Mouse (Mus musculus) forebrain, postnatal 0 days (tissue): Measurements from ENCODE around the gene Epn1. TPM values are rescaled to one million over a fixed set of nuclear protein-coding genes. Genes with fewer than 3 reads are reported as not detected.

ENCODE experiments used
- ATAC-seq: fragments of 200-750 bp; cut with Nextera tagmentation; 2 replicates; pipeline ENCODE4 v1.8.0; 2017; ENCODE audit warnings: mild to moderate bottlenecking, moderate library complexity
- DNase-seq: peaks from one replicate; pipeline ENCODE4 v3.0.0-alpha.2; 2015
- H3K27ac ChIP-seq: fragments of 300-500 bp; sonication (generic); 2 replicates; pipeline ENCODE4 v1.5.1; 2014; ENCODE audit warnings: low read depth, mild to moderate bottlenecking, antibody characterized with exemption, low read length, moderate library complexity, mixed read lengths
- H3K27me3 ChIP-seq: fragments of 300-500 bp; sonication (generic); 2 replicates; pipeline ENCODE4 v1.6.1; 2014; ENCODE audit warnings: mild to moderate bottlenecking, low read length, mixed read lengths; ENCODE audit not compliant: insufficient read depth
- H3K36me3 ChIP-seq: fragments of 300-500 bp; sonication (generic); 2 replicates; pipeline ENCODE4 v1.6.1; 2014; ENCODE audit warnings: mild to moderate bottlenecking, moderate library complexity; ENCODE audit not compliant: insufficient read depth
- H3K4me1 ChIP-seq: fragments of 300-500 bp; sonication (generic); 2 replicates; pipeline ENCODE4 v1.6.1; 2014; ENCODE audit warnings: antibody characterized with exemption; ENCODE audit not compliant: insufficient read depth
- H3K4me2 ChIP-seq: fragments of 300-500 bp; sonication (generic); 2 replicates; pipeline ENCODE4 v1.6.1; 2014; ENCODE audit warnings: low read depth, mild to moderate bottlenecking, moderate library complexity
- H3K4me3 ChIP-seq: fragments of 300-500 bp; sonication (generic); 2 replicates; pipeline ENCODE4 v1.5.1; 2014; ENCODE audit warnings: low read depth, low read length, mixed read lengths
- H3K9ac ChIP-seq: fragments of 300-500 bp; sonication (generic); 2 replicates; pipeline ENCODE4 v1.6.1; 2014; ENCODE audit warnings: mild to moderate bottlenecking
- H3K9me3 ChIP-seq: fragments of 300-500 bp; sonication (generic); 2 replicates; pipeline ENCODE4 v1.6.1; 2016; ENCODE audit warnings: low read length
- CTCF ChIP-seq: sonication (generic); IDR thresholded peaks from 2 replicates; pipeline ENCODE4 v1.5.1; 2016; ENCODE audit warnings: antibody characterized with exemption, control low read depth, low read depth
- WGBS: fragments of 180-500 bp; shearing (Covaris S2); extraction: QIAGEN DNeasy Blood & Tissue Kit; methylation state at CpG from one replicate; pipeline ENCODE4 v1.1.7; 2014; 5-methylcytosine and 5-hydroxymethylcytosine counted together
- polyA plus RNA-seq: library from polyadenylated mRNA; unstranded; fragments of >200 nt; fragmentation: Nextera tagmentation; extraction: Ambion mirVana; gene quantifications from 2 replicates; pipeline ENCODE4 v1.2.1, GENCODE M21; 2015
- total RNA-seq: library from RNA; depleted of rRNA; stranded (reverse); fragments of >200 nt; gene quantifications from 2 replicates; pipeline ENCODE4 v1.2.3, GENCODE M21; 2014

Gene Epn1
- total and polyA plus RNA-seq, 2 experiments from 2014 or later, result 127 to 347 TPM

GRCm38 (mm10) chr7:5081241-5081640, 1.2 kb downstream of the Epn1 start:
- ATAC-seq (no peak), DNase-seq (no peak)
- H3K36me3 ChIP-seq, result peaks cover 30% of the 10 kb centered on the region
- H3K9ac ChIP-seq, result peak overlapping the region; percentile 92
- H3K4me2 ChIP-seq, result peak overlapping the region; percentile 80
- H3K4me3 ChIP-seq, result peak overlapping the region; percentile 84
- no peaks in the 10 kb centered on the region for H3K9me3 ChIP-seq
- no peak overlapping the region for H3K27ac ChIP-seq
- WGBS, result 72% methylated on average over 6 of the region's 6 CpGs
- 0 out of 2 replicates have a peak, but pooled peaks cover 8% of the 10 kb centered on the region for H3K4me1 ChIP-seq
- no peak for TF ChIP-seq CTCF
- H3K27me3 ChIP-seq, result no peaks in the 10 kb centered on the region

- Histone ChIP-seq H3K9me3 (no peaks in the 10 kb centered on the region), H3K27ac (no peak overlapping the region), H3K4me2 (no peak overlapping the region), H3K36me3 (peaks cover 26% of the 10 kb centered on the region), H3K27me3 (no peaks in the 10 kb centered on the region), H3K9ac (no peak overlapping the region), H3K4me3 (no peak overlapping the region), H3K4me1 (0 out of 2 replicates have a peak, but pooled peaks cover 8% of the 10 kb centered on the region)
- 99% methylated on average over 2 of the region's 2 CpGs for WGBS
- no peak for DNase-seq
- TF ChIP-seq CTCF, result no peak
- ATAC-seq, result no peak
Measured at GRCm38 (mm10) chr7:5081939-5082338, 1.9 kb downstream of the Epn1 start.

GRCm38 (mm10) chr7:5083325-5084105, 3.5 kb downstream of the Epn1 start:
- Histone ChIP-seq H3K4me3 (no peak overlapping the region), H3K4me2 (no peak overlapping the region), H3K4me1 (0 out of 2 replicates have a peak, but pooled peaks cover 8% of the 10 kb centered on the region), H3K9me3 (no peaks in the 10 kb centered on the region), H3K36me3 (peaks cover 22% of the 10 kb centered on the region), H3K9ac (no peak overlapping the region), H3K27ac (no peak overlapping the region), H3K27me3 (no peaks in the 10 kb centered on the region)
- TF ChIP-seq CTCF, result no peak
- ATAC-seq (no peak), DNase-seq (no peak)
- WGBS, result 93% methylated on average over 18 of the region's 18 CpGs

GRCm38 (mm10) chr7:5085512-5085911, 5.5 kb downstream of the Epn1 start:
- no peaks in the 10 kb centered on the region for H3K27me3 ChIP-seq
- H3K36me3 ChIP-seq, result peaks cover 29% of the 10 kb centered on the region
- H3K9me3 ChIP-seq, result no peaks in the 10 kb centered on the region
- WGBS, result 90% methylated on average over 1 of the region's 1 CpGs
- TF ChIP-seq CTCF, result no peak
- H3K4me1 ChIP-seq, result 0 out of 2 replicates have a peak, but pooled peaks cover 8% of the 10 kb centered on the region
- no peak overlapping the region for H3K4me3 ChIP-seq
- ATAC-seq, result no peak
- no peak for DNase-seq
- no peak overlapping the region for H3K27ac ChIP-seq
- no peak overlapping the region for H3K9ac ChIP-seq
- H3K4me2 ChIP-seq, result no peak overlapping the region

- no peak overlapping the region for H3K27ac ChIP-seq
- no peaks in the 10 kb centered on the region for H3K9me3 ChIP-seq
- no peak for ATAC-seq
- H3K4me1 ChIP-seq, result no peaks in the 10 kb centered on the region
- no peak overlapping the region for H3K9ac ChIP-seq
- H3K27me3 ChIP-seq, result no peaks in the 10 kb centered on the region
- DNase-seq, result no peak
- no peak overlapping the region for H3K4me3 ChIP-seq
- 74% methylated on average over 5 of the region's 5 CpGs for WGBS
- no peak for TF ChIP-seq CTCF
- H3K36me3 ChIP-seq, result peaks cover 35% of the 10 kb centered on the region
- no peak overlapping the region for H3K4me2 ChIP-seq
Measured at GRCm38 (mm10) chr7:5086921-5087440, 6.9 kb downstream of the Epn1 start.

GRCm38 (mm10) chr7:5087886-5088285, 7.9 kb downstream of the Epn1 start:
- ATAC-seq (no peak), DNase-seq (no peak)
- no peaks in the 10 kb centered on the region for H3K9me3 ChIP-seq
- WGBS, result 84% methylated on average over 4 of the region's 4 CpGs
- H3K36me3 ChIP-seq, result peaks cover 38% of the 10 kb centered on the region
- no peak overlapping the region for H3K4me2 ChIP-seq
- TF ChIP-seq CTCF, result no peak
- H3K4me1 ChIP-seq, result no peaks in the 10 kb centered on the region
- no peak overlapping the region for H3K9ac ChIP-seq
- no peaks in the 10 kb centered on the region for H3K27me3 ChIP-seq
- no peak overlapping the region for H3K4me3 ChIP-seq
- no peak overlapping the region for H3K27ac ChIP-seq

DNA sequence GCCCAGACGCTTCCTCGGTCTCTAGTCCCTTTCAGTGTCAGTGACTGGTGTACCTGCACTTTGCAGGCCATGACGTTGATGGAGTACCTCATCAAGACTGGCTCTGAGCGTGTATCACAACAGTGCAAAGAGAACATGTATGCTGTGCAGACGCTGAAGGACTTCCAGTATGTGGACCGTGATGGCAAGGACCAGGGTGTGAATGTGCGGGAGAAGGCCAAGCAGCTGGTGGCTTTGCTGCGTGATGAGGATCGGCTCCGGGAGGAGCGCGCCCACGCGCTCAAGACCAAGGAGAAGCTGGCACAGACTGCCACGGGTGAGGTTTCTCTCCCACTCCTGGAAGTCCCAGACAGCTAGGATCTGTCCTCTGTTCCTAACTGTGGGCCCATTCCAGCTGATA, 9.8 kb downstream of the Epn1 start:
- no peaks in the 10 kb centered on the region for H3K27me3 ChIP-seq
- WGBS, result 96% methylated on average over 15 of the region's 15 CpGs
- DNase-seq (no peak), ATAC-seq (no peak)
- no peak overlapping the region for H3K27ac ChIP-seq
- peaks cover 50% of the 10 kb centered on the region for H3K36me3 ChIP-seq
- no peak for TF ChIP-seq CTCF
- H3K9me3 ChIP-seq, result no peaks in the 10 kb centered on the region
- no peaks in the 10 kb centered on the region for H3K4me1 ChIP-seq
- no peak overlapping the region for H3K4me3 ChIP-seq
- H3K9ac ChIP-seq, result no peak overlapping the region
- no peak overlapping the region for H3K4me2 ChIP-seq
